Mouse (Mus musculus) liver, adult 2 months (tissue): ENCODE results near the gene Glyctk.

ENCODE experiments used
- CTCF ChIP-seq: fragments of 200-500 bp; IDR thresholded peaks from 2 replicates; pipeline ENCODE4 v1.5.1; 2011; ENCODE audit warnings: low read depth, low read length, control low read depth
- POLR2A ChIP-seq: fragments of 200-500 bp; IDR thresholded peaks from 2 replicates; pipeline ENCODE4 v1.6.1; 2011; ENCODE audit warnings: low read length, control low read depth; ENCODE audit not compliant: insufficient read depth; ENCODE audit errors: extremely low read depth

DNA sequence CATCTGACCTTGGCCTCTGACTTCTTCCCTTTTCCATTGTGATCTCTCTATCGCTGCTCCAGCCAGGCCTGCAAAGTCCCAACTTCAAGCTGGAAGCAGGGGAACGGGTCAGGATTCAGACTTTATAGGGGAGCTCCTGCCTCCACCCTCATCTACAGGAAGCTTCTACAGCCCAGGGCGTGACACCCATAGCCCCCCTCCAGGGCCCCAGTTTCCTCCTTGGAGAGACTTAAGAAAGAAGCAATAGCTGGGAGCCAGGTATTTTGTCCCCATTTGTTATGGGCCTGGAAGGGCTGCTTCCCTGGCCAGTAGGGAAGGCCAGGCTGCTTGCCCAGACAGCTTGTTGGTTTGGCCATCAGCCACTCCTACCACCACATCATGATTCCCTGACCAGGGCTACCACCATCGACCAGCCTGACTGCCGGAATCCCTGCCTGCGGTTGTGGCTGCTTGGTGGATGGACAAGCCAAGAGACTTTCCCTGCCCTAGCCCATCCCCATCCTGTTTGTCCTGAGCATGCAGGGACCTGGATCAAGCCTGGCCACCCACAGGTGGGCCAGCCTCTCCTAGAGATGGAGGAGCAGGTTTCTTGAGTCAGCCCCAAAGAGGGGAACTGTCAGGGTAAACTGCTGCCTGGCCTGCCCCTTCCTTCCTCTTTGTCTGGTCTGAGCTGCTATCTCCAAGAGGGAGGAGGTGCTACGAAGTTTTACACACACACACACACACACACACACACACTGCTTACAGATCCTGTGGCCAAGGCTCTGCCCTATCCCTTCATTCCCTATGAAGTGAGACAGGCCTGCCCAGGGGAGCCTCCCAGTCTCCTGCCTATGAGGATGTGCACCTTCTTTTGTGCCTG lies 46.3 kb upstream of the Glyctk start:
- TF ChIP-seq CTCF (no peak), POLR2A (no peak)
